Mouse (Mus musculus) intestine, postnatal 0 days (tissue): ENCODE results near the gene Orai3. TPM values are rescaled to one million over a fixed set of nuclear protein-coding genes. Genes with fewer than 3 reads are reported as not detected.

ENCODE experiments used
- ATAC-seq: fragments of 200-750 bp; cut with Nextera tagmentation; 2 replicates; pipeline ENCODE4 v1.8.0; 2017; ENCODE audit warnings: mild to moderate bottlenecking, moderate TSS enrichment, moderate library complexity
- H3K27ac ChIP-seq: fragments of 300-500 bp; sonication (generic); 2 replicates; pipeline ENCODE4 v1.5.1; 2014; ENCODE audit warnings: mild to moderate bottlenecking, low read depth, low read length, moderate library complexity
- H3K27me3 ChIP-seq: fragments of 300-500 bp; sonication (generic); replicated peaks from 2 replicates; pipeline ENCODE4 v1.6.1; 2014; ENCODE audit warnings: low read length, mixed read lengths; ENCODE audit not compliant: control insufficient read depth, insufficient read depth
- H3K36me3 ChIP-seq: fragments of 300-500 bp; sonication (generic); 2 replicates; pipeline ENCODE4 v1.6.1; 2014; ENCODE audit warnings: mild to moderate bottlenecking, moderate library complexity; ENCODE audit not compliant: control insufficient read depth, insufficient read depth
- H3K4me1 ChIP-seq: fragments of 300-500 bp; sonication (generic); replicated peaks from 2 replicates; pipeline ENCODE4 v1.6.1; 2014; ENCODE audit warnings: antibody characterized with exemption, low read length, mixed read lengths; ENCODE audit not compliant: control insufficient read depth, insufficient read depth
- H3K4me2 ChIP-seq: fragments of 300-500 bp; sonication (generic); replicated peaks from 2 replicates; pipeline ENCODE4 v1.6.1; 2014; ENCODE audit warnings: low read depth, mild to moderate bottlenecking, moderate library complexity
- H3K4me3 ChIP-seq: fragments of 300-500 bp; sonication (generic); 2 replicates; pipeline ENCODE4 v1.5.1; 2014; ENCODE audit warnings: low read depth, low read length
- H3K9ac ChIP-seq: fragments of 300-500 bp; sonication (generic); 2 replicates; pipeline ENCODE4 v1.6.1; 2014; ENCODE audit warnings: mild to moderate bottlenecking, low read depth, low read length
- H3K9me3 ChIP-seq: fragments of 300-500 bp; sonication (generic); 2 replicates; pipeline ENCODE4 v1.6.1; 2016; ENCODE audit warnings: mixed run types; ENCODE audit not compliant: control insufficient read depth
- CTCF ChIP-seq: sonication (generic); IDR thresholded peaks from 2 replicates; pipeline ENCODE4 v1.5.1; 2016; ENCODE audit warnings: low read depth, mild to moderate bottlenecking, control low read depth, antibody characterized with exemption, moderate library complexity
- WGBS: fragments of 180-500 bp; shearing (Covaris S2); extraction: QIAGEN DNeasy Blood & Tissue Kit; methylation state at CpG from one replicate; pipeline ENCODE4 v1.1.7; 2014; 5-methylcytosine and 5-hydroxymethylcytosine counted together
- polyA plus RNA-seq: library from polyadenylated mRNA; unstranded; fragments of >200 nt; fragmentation: Nextera tagmentation; extraction: Ambion mirVana; gene quantifications from 2 replicates; pipeline ENCODE4 v1.2.1, GENCODE M21; 2015

Gene Orai3
- polyA plus RNA-seq, 1 experiment from 2014 or later: 18.7 TPM

- peak; percentile 44; the same call in 1 of the 2 replicates for ATAC-seq
These were observed 46.6 kb downstream of the Orai3 start for GRCm38 (mm10) chr7:127815954-127816821.

GRCm38 (mm10) chr7:127817053-127817452 lies 47.4 kb downstream of the Orai3 start:
- no peak overlapping the region for H3K4me2 ChIP-seq
- no peaks in the 10 kb centered on the region for H3K27me3 ChIP-seq
- no peak overlapping the region for H3K4me3 ChIP-seq
- no peaks in the 10 kb centered on the region for H3K36me3 ChIP-seq
- H3K4me1 ChIP-seq: no peaks in the 10 kb centered on the region
- TF ChIP-seq CTCF: no peak
- ATAC-seq: no peak
- H3K9ac ChIP-seq: no peak overlapping the region
- H3K27ac ChIP-seq: no peak overlapping the region
- WGBS: 76% methylated on average over 7 of the region's 7 CpGs
- no peaks in the 10 kb centered on the region for H3K9me3 ChIP-seq

More at GRCm38 (mm10) chr7:127815954-127816821, 46.6 kb downstream of the Orai3 start:
- H3K4me3 ChIP-seq: no peak overlapping the region
- no peaks in the 10 kb centered on the region for H3K9me3 ChIP-seq
- H3K4me2 ChIP-seq: no peak overlapping the region
- peak; percentile 63 for TF ChIP-seq CTCF
- no peaks in the 10 kb centered on the region for H3K4me1 ChIP-seq
- H3K27ac ChIP-seq: no peak overlapping the region
- H3K36me3 ChIP-seq: no peaks in the 10 kb centered on the region
- no peak overlapping the region for H3K9ac ChIP-seq
- H3K27me3 ChIP-seq: no peaks in the 10 kb centered on the region
- 53% methylated on average over 15 of the region's 15 CpGs for WGBS

- no peak for TF ChIP-seq CTCF
These were observed 48.2 kb downstream of the Orai3 start for GRCm38 (mm10) chr7:127817776-127818175.

GRCm38 (mm10) chr7:127820836-127821509 lies 51.4 kb downstream of the Orai3 start:
- 62% methylated on average over 13 of the region's 13 CpGs for WGBS

More at GRCm38 (mm10) chr7:127817776-127818175, 48.2 kb downstream of the Orai3 start:
- Histone ChIP-seq H3K27me3 (no peaks in the 10 kb centered on the region), H3K27ac (no peak overlapping the region), H3K4me2 (no peak overlapping the region), H3K4me1 (no peaks in the 10 kb centered on the region), H3K4me3 (no peak overlapping the region), H3K9ac (no peak overlapping the region), H3K9me3 (no peaks in the 10 kb centered on the region), H3K36me3 (no peaks in the 10 kb centered on the region)
- WGBS: 84% methylated on average over 5 of the region's 5 CpGs
- ATAC-seq: no peak

GRCm38 (mm10) chr7:127822494-127822893 lies 52.9 kb downstream of the Orai3 start:
- Histone ChIP-seq H3K9ac (no peak overlapping the region), H3K4me3 (no peak overlapping the region), H3K9me3 (no peaks in the 10 kb centered on the region), H3K36me3 (no peaks in the 10 kb centered on the region), H3K4me1 (no peaks in the 10 kb centered on the region), H3K27me3 (no peaks in the 10 kb centered on the region), H3K27ac (no peak overlapping the region), H3K4me2 (no peak overlapping the region)
- 80% methylated on average over 3 of the region's 3 CpGs for WGBS
- no peak for ATAC-seq
- no peak for TF ChIP-seq CTCF

More at GRCm38 (mm10) chr7:127820836-127821509, 51.4 kb downstream of the Orai3 start:
- Histone ChIP-seq H3K4me3 (no peak overlapping the region), H3K4me1 (no peaks in the 10 kb centered on the region), H3K27ac (no peak overlapping the region), H3K9ac (no peak overlapping the region), H3K4me2 (no peak overlapping the region), H3K36me3 (no peaks in the 10 kb centered on the region), H3K9me3 (no peaks in the 10 kb centered on the region), H3K27me3 (no peaks in the 10 kb centered on the region)
- no peak for ATAC-seq
- no peak for TF ChIP-seq CTCF
